Mouse (Mus musculus): ENCODE results near the gene Gm21985.

GRCm38 (mm10) chr2:112232623-112233022 lies 33.5 kb upstream of the Gm21985 start:
- TF ChIP-seq POLR2A (IDR thresholded peaks at IDR 0.05; ENCODE audit: insufficient read depth, low read length) = no peak
- no peak for TF ChIP-seq EP300 (IDR thresholded peaks at IDR 0.05; ENCODE audit: insufficient read depth, low read depth, low read length)
